Mouse (Mus musculus): Measurements from ENCODE around the gene Nubp2.

- TF ChIP-seq POLR2A (IDR thresholded peaks at IDR 0.05; ENCODE audit: control insufficient read depth, extremely low read depth, insufficient read depth, low read length, poor library complexity) (no peak), CTCF (IDR thresholded peaks at IDR 0.05; ENCODE audit: borderline replicate concordance, control insufficient read depth, extremely low read depth, insufficient read depth, low read length, poor library complexity) (no peak)
Observed at GRCm38 (mm10) chr17:24839842-24840241, 46.3 kb downstream of the Nubp2 start, which contains the start of gene Hagh.

Measured in thymus, adult 2 months (tissue).